Mouse (Mus musculus): Measurements from ENCODE around the gene Fstl4. TPM values are rescaled to one million over a fixed set of nuclear protein-coding genes. Genes with fewer than 3 reads are reported as not detected.

Gene Fstl4
- polyA plus RNA-seq, 1 experiment from 2014 or later, result 0.49 TPM

- H3K9ac ChIP-seq (ENCODE audit: low read length), result no peak overlapping the region
- no peaks in the 10 kb centered on the region for H3K36me3 ChIP-seq (ENCODE audit: control insufficient read depth, insufficient read depth, low read length)
- H3K4me1 ChIP-seq (ENCODE audit: control insufficient read depth, insufficient read depth, low read length), result no peaks in the 10 kb centered on the region
- DNase-seq (ENCODE audit: low spot score) (peak; percentile 26), ATAC-seq (ENCODE audit: insufficient number of reproducible peaks, low FRiP score, low TSS enrichment, low read depth) (no peak)
- no peak overlapping the region for H3K4me3 ChIP-seq (ENCODE audit: low read depth, low read length)
- no peak overlapping the region for H3K4me2 ChIP-seq (ENCODE audit: low read depth, severe bottlenecking)
- no peaks in the 10 kb centered on the region for H3K9me3 ChIP-seq (ENCODE audit: control insufficient read depth, low read length)
- no peak overlapping the region for H3K27ac ChIP-seq (replicated peaks; ENCODE audit: low read depth, low read length)
- no peaks in the 10 kb centered on the region for H3K27me3 ChIP-seq (ENCODE audit: control insufficient read depth, insufficient read depth, low read length)
- 12% methylated on average over 9 of the region's 9 CpGs for WGBS
These were observed 25.2 kb upstream of the Fstl4 start for GRCm38 (mm10) chr11:52739187-52739586.

- Histone ChIP-seq H3K9me3 (ENCODE audit: control insufficient read depth, low read length) (no peaks in the 10 kb centered on the region), H3K27ac (replicated peaks; ENCODE audit: low read depth, low read length) (no peak overlapping the region), H3K36me3 (ENCODE audit: control insufficient read depth, insufficient read depth, low read length) (no peaks in the 10 kb centered on the region), H3K4me1 (ENCODE audit: control insufficient read depth, insufficient read depth, low read length) (no peaks in the 10 kb centered on the region), H3K4me2 (ENCODE audit: low read depth, severe bottlenecking) (no peak overlapping the region), H3K27me3 (ENCODE audit: control insufficient read depth, insufficient read depth, low read length) (no peaks in the 10 kb centered on the region), H3K4me3 (ENCODE audit: low read depth, low read length) (no peak overlapping the region), H3K9ac (ENCODE audit: low read length) (no peak overlapping the region)
- DNase-seq (ENCODE audit: low spot score) (no peak), ATAC-seq (ENCODE audit: insufficient number of reproducible peaks, low FRiP score, low TSS enrichment, low read depth) (no peak)
These were observed 24.0 kb upstream of the Fstl4 start for GRCm38 (mm10) chr11:52740466-52740865.

GRCm38 (mm10) chr11:52743956-52744355 is 20.5 kb upstream of the Fstl4 start:
- Histone ChIP-seq H3K27me3 (ENCODE audit: control insufficient read depth, insufficient read depth, low read length) (no peaks in the 10 kb centered on the region), H3K9ac (ENCODE audit: low read length) (no peak overlapping the region), H3K4me1 (ENCODE audit: control insufficient read depth, insufficient read depth, low read length) (no peaks in the 10 kb centered on the region), H3K4me2 (ENCODE audit: low read depth, severe bottlenecking) (no peak overlapping the region), H3K4me3 (ENCODE audit: low read depth, low read length) (no peak overlapping the region), H3K27ac (replicated peaks; ENCODE audit: low read depth, low read length) (no peak overlapping the region), H3K9me3 (ENCODE audit: control insufficient read depth, low read length) (no peaks in the 10 kb centered on the region), H3K36me3 (ENCODE audit: control insufficient read depth, insufficient read depth, low read length) (no peaks in the 10 kb centered on the region)
- ATAC-seq (ENCODE audit: insufficient number of reproducible peaks, low FRiP score, low TSS enrichment, low read depth) (no peak), DNase-seq (ENCODE audit: low spot score) (no peak)

DNA sequence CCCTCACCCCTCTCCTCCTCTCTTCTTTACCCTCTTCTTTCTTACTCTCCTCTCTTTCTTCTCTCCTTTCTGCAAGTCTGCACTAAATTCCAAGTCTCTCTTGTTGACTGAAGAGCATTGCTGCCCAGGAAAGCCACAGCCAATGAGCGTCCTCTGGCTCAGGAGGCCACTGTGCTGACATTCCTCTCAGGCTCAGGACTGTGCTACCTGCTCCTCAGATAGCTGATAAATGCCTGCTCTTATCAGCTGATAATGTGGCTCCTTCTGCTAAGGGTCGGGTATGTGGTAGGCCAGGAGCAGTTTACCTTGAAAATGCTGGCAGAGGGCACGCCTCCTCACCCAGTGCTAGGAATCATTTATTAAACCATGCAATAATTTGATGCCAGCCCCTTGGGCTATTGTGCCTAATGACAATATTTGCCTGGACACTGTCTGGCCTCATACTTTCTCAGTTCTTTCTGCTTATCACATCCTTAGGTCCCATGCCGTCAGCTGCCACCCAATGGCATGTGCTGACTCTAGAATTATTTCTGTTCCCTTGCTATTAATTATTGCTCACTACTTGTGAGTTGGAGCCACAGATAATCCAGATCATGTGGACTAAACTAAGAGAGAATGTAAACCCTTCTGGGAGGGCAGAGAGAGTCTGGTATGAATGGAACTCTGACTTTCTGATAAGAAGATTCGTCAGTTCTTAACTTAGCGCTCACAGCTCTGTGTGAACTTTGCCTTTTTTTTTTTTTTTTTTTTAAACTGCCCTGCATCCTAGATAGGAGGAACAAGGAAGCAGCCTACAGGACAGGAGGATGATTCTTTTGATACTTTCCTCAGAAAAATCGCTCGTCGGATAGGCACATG is 19.6 kb upstream of the Fstl4 start:
- H3K27ac ChIP-seq (replicated peaks; ENCODE audit: low read depth, low read length), result no peak overlapping the region
- WGBS, result 66% methylated on average over 9 of the region's 9 CpGs
- H3K4me2 ChIP-seq (ENCODE audit: low read depth, severe bottlenecking), result no peak overlapping the region
- DNase-seq (ENCODE audit: low spot score), result no peak
- no peak overlapping the region for H3K9ac ChIP-seq (ENCODE audit: low read length)
- no peaks in the 10 kb centered on the region for H3K36me3 ChIP-seq (ENCODE audit: control insufficient read depth, insufficient read depth, low read length)
- H3K27me3 ChIP-seq (ENCODE audit: control insufficient read depth, insufficient read depth, low read length), result no peaks in the 10 kb centered on the region
- H3K9me3 ChIP-seq (ENCODE audit: control insufficient read depth, low read length), result no peaks in the 10 kb centered on the region
- no peaks in the 10 kb centered on the region for H3K4me1 ChIP-seq (ENCODE audit: control insufficient read depth, insufficient read depth, low read length)
- no peak overlapping the region for H3K4me3 ChIP-seq (ENCODE audit: low read depth, low read length)
- no peak for ATAC-seq (ENCODE audit: insufficient number of reproducible peaks, low FRiP score, low TSS enrichment, low read depth)

DNA sequence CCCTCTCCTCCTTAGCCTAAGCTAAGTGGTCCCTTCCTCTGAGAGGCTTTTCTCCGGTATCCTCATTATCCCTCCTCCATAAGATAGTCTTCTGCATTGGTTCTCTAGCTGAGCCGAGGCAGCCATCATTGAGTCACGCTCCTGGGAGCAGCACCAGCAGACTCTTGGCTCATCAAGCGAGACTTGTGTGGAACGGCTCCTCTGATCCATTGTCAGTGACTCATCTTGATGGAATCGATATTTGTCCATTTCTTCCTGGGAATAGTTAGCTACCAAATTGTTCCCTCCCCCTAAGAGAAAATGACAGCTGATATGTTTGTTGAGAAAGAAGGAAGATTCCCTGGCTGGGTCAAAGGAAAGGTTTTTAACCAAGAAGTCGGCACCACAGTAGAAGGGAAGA is 17.2 kb upstream of the Fstl4 start:
- no peak overlapping the region for H3K4me2 ChIP-seq (ENCODE audit: low read depth, severe bottlenecking)
- H3K9me3 ChIP-seq (ENCODE audit: control insufficient read depth, low read length), result no peaks in the 10 kb centered on the region
- DNase-seq (ENCODE audit: low spot score) (no peak), ATAC-seq (ENCODE audit: insufficient number of reproducible peaks, low FRiP score, low TSS enrichment, low read depth) (no peak)
- no peak overlapping the region for H3K27ac ChIP-seq (replicated peaks; ENCODE audit: low read depth, low read length)
- H3K36me3 ChIP-seq (ENCODE audit: control insufficient read depth, insufficient read depth, low read length), result no peaks in the 10 kb centered on the region
- no peak overlapping the region for H3K9ac ChIP-seq (ENCODE audit: low read length)
- no peaks in the 10 kb centered on the region for H3K4me1 ChIP-seq (ENCODE audit: control insufficient read depth, insufficient read depth, low read length)
- no peak overlapping the region for H3K4me3 ChIP-seq (ENCODE audit: low read depth, low read length)
- H3K27me3 ChIP-seq (ENCODE audit: control insufficient read depth, insufficient read depth, low read length), result no peaks in the 10 kb centered on the region
- 79% methylated on average over 7 of the region's 7 CpGs for WGBS

DNA sequence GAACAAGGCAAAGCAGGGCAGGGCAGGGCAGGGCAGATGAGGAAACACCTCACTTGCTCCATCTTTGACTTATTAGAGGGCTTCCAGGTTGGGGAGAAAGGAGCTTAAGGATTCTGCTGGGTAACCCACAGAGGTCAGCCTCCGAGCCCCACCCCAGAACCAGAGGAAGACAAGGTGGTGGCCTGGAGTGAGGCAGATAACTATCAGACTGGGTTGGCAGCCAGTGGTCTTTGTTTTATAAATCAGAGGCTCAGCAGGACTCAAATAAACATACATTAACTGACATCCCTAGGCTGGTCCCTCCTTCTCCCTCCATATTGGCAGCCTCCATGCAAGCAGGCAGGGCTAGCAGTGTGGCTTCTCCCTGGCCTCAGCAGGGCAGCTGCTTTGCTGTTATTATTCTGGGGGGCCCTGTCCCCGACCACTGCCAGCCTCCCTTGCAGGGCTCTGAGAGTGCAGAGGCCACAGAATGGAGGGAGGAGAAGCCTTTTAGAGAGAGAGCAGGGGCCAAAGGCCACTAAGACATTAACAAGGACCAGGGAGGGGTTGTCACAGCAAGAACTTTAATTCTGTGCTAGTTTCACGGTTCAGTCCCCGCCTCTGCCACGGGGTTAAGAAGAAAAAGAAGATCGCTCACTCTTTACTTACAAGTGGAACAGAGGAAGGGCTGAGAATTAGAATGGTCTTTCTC is 16.5 kb upstream of the Fstl4 start:
- Histone ChIP-seq H3K9ac (ENCODE audit: low read length) (no peak overlapping the region), H3K4me3 (ENCODE audit: low read depth, low read length) (no peak overlapping the region), H3K27ac (replicated peaks; ENCODE audit: low read depth, low read length) (no peak overlapping the region), H3K9me3 (ENCODE audit: control insufficient read depth, low read length) (no peaks in the 10 kb centered on the region), H3K36me3 (ENCODE audit: control insufficient read depth, insufficient read depth, low read length) (no peaks in the 10 kb centered on the region), H3K27me3 (ENCODE audit: control insufficient read depth, insufficient read depth, low read length) (no peaks in the 10 kb centered on the region), H3K4me2 (ENCODE audit: low read depth, severe bottlenecking) (no peak overlapping the region), H3K4me1 (ENCODE audit: control insufficient read depth, insufficient read depth, low read length) (no peaks in the 10 kb centered on the region)
- WGBS, result 30% methylated on average over 6 of the region's 6 CpGs
- ATAC-seq (ENCODE audit: insufficient number of reproducible peaks, low FRiP score, low TSS enrichment, low read depth), result no peak
- DNase-seq (ENCODE audit: low spot score), result no peak

DNA sequence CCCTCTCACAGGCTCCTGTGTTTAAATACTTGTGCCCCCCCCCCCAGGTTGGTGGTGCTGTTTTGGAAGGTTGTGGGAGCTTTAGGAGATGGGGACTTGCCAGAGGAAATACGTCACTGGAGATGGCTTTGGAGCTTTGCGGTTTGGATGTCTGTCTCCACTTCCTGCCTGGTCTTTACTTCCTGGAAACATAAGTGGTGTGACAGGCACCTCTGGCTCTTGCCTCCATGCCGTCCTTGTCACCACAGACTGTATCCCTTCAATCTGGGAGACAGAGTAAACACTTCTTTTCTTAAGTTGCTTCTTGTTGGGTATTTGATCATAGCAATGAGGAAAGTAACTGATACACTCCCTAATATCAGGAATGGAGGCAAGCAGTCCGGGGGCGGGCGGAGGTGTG is 14.4 kb upstream of the Fstl4 start:
- Histone ChIP-seq H3K4me3 (ENCODE audit: low read depth, low read length) (no peak overlapping the region), H3K9me3 (ENCODE audit: control insufficient read depth, low read length) (no peaks in the 10 kb centered on the region), H3K4me2 (ENCODE audit: low read depth, severe bottlenecking) (no peak overlapping the region), H3K4me1 (ENCODE audit: control insufficient read depth, insufficient read depth, low read length) (no peaks in the 10 kb centered on the region), H3K27ac (replicated peaks; ENCODE audit: low read depth, low read length) (no peak overlapping the region), H3K9ac (ENCODE audit: low read length) (no peak overlapping the region), H3K36me3 (ENCODE audit: control insufficient read depth, insufficient read depth, low read length) (no peaks in the 10 kb centered on the region), H3K27me3 (ENCODE audit: control insufficient read depth, insufficient read depth, low read length) (no peaks in the 10 kb centered on the region)
- ATAC-seq (ENCODE audit: insufficient number of reproducible peaks, low FRiP score, low TSS enrichment, low read depth), result no peak
- no peak for DNase-seq (ENCODE audit: low spot score)
- 79% methylated on average over 6 of the region's 6 CpGs for WGBS

DNA sequence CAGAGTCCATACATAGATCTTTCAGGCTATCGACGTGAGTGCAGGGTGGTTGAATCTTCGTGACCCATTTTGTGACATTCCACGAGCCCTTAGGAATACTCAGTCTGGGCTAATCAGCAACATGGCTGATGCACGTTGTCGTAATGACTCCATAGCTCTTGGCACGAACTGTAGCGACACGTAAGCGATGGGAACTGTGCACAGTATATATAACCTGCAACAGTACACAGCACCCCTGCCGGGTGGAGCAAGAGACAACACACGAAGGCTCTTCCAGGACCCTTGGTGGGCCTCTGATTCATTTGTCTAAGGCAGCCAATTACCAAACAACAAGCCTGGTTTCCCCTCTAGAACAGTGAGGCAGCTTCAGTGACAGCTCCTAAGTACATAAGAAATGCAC is 11.9 kb upstream of the Fstl4 start:
- WGBS, result 90% methylated on average over 12 of the region's 12 CpGs

More for the DNA sequence above, 11.9 kb upstream of the Fstl4 start:
- H3K4me2 ChIP-seq (ENCODE audit: low read depth, severe bottlenecking), result no peak overlapping the region
- no peaks in the 10 kb centered on the region for H3K4me1 ChIP-seq (ENCODE audit: control insufficient read depth, insufficient read depth, low read length)
- H3K36me3 ChIP-seq (ENCODE audit: control insufficient read depth, insufficient read depth, low read length), result no peaks in the 10 kb centered on the region
- no peaks in the 10 kb centered on the region for H3K27me3 ChIP-seq (ENCODE audit: control insufficient read depth, insufficient read depth, low read length)
- no peak overlapping the region for H3K27ac ChIP-seq (replicated peaks; ENCODE audit: low read depth, low read length)
- ATAC-seq (ENCODE audit: insufficient number of reproducible peaks, low FRiP score, low TSS enrichment, low read depth) (no peak), DNase-seq (ENCODE audit: low spot score) (no peak)
- H3K4me3 ChIP-seq (ENCODE audit: low read depth, low read length), result no peak overlapping the region
- no peaks in the 10 kb centered on the region for H3K9me3 ChIP-seq (ENCODE audit: control insufficient read depth, low read length)
- no peak overlapping the region for H3K9ac ChIP-seq (ENCODE audit: low read length)

Measured in limb, embryonic 11.5 days (tissue).